Mouse (Mus musculus) brain, embryonic 14.5 days (tissue): ENCODE measurements at regions not wholly inside any gene's neighbourhood (a gene's known extent, or its start where the extent isn't known, plus 50 kb on each side); places are given as distances from the start of the nearest gene placed in this dataset.

Experiments
- DNase-seq: peaks from one replicate; pipeline ENCODE4 v3.0.0-alpha.2; 2011; ENCODE audit warnings: low read depth
- CTCF ChIP-seq: fragments of 200-500 bp; IDR thresholded peaks from 2 replicates; pipeline ENCODE4 v1.5.1; 2012; ENCODE audit warnings: inconsistent platforms, mild to moderate bottlenecking, moderate library complexity, borderline replicate concordance; ENCODE audit not compliant: insufficient read depth, insufficient read length; ENCODE audit errors: extremely low read depth
- POLR2A ChIP-seq: fragments of 200-500 bp; IDR thresholded peaks from 2 replicates; pipeline ENCODE4 v1.6.1; 2012; ENCODE audit warnings: mild to moderate bottlenecking, inconsistent platforms, borderline replicate concordance; ENCODE audit not compliant: poor library complexity, insufficient read depth, insufficient read length, severe bottlenecking; ENCODE audit errors: extremely low read depth

- peak; percentile 28 for DNase-seq
- TF ChIP-seq CTCF, result no peak
- TF ChIP-seq POLR2A, result no peak
Observed at GRCm38 (mm10) chr6:20833401-20833800, 381.9 kb upstream of the Kcnd2 start.

GRCm38 (mm10) chr6:20840149-20840548 lies 375.2 kb upstream of the Kcnd2 start:
- TF ChIP-seq CTCF, result no peak
- no peak for TF ChIP-seq POLR2A
- peak; percentile 57 for DNase-seq
